Mouse (Mus musculus): ENCODE results near the gene Slc28a1. TPM values are rescaled to one million over a fixed set of nuclear protein-coding genes. Genes with fewer than 3 reads are reported as not detected.
"Not testable (repeated sequence)": the region's sequence is repeated elsewhere in the genome, so short reads cannot be mapped to it uniquely, and the experiment has no call there.

Slc28a1 gene
- polyA plus RNA-seq, 1 experiment: not detected

DNA sequence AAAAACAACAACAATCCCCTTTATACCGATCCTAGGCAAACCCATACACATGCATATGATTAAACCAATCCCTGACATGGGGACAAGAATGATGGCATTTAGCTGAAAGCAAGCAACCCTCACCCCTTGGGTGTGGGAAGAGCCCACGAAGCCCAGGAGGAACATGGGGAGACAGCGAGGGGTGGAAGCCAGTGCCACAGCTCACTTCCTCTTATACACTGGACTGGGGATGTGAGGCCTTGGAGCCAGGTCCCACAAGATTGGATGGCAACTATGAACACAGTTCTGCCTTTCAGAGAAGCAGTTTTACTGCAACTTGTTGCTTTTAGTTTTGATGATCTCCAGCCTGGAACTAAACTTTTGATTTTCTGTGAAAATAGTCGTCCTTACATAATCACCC lies 85.2 kb downstream of the Slc28a1 start:
- Histone ChIP-seq H3K27ac (replicated peaks; ENCODE audit: low read depth, low read length) (no peak overlapping the region), H3K4me3 (ENCODE audit: insufficient read depth, low read depth, low read length) (no peak overlapping the region), H3K4me1 (ENCODE audit: control insufficient read depth, insufficient read depth, insufficient read length, low read length) (no peaks in the 10 kb centered on the region)

DNA sequence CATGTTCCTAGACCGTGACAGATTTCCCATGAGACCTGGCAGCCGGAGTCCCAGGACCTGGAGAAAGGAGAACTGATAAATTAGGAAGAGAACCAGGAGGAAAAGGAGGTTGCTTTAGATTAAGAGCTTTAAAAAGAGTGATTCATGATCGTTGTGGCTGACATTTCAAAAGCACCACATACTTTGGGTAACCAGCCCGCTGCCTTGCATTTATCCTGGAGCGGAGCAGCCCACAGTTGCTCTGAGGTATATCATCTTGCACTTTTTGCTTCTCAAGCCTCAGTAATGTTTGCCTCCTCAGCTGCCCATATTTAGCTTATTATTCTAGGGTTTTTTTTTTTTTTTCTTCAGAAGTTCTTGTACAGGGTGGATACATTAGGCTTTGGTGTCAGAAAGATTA lies 87.8 kb downstream of the Slc28a1 start:
- H3K4me3 ChIP-seq (ENCODE audit: insufficient read depth, low read depth, low read length): no peak overlapping the region
- no peaks in the 10 kb centered on the region for H3K4me1 ChIP-seq (ENCODE audit: control insufficient read depth, insufficient read depth, insufficient read length, low read length)
- H3K27ac ChIP-seq (replicated peaks; ENCODE audit: low read depth, low read length): no peak overlapping the region

DNA sequence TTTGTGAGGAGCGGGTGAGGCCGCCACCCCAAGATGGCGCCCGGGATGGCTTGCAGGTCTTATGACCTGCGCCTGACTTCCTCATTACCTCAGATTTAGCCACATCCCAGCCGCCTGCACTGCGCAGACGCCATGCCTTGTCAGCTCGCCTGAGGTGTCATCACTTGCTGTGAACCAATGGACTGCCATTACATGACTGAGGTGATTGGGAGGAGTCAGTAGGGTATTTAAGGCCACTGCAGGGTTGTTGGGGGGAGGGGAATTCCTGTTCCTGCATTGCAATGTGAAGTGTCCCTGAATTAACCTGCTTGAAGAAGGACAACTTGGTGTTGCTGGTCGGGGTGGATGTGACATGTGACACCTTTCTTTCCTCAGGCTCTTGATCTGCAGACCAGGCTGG lies 89.0 kb downstream of the Slc28a1 start:
- not testable (repeated sequence) for H3K4me3 ChIP-seq (ENCODE audit: insufficient read depth, low read depth, low read length); H3K27ac ChIP-seq (replicated peaks; ENCODE audit: low read depth, low read length); H3K4me1 ChIP-seq (ENCODE audit: control insufficient read depth, insufficient read depth, insufficient read length, low read length)

DNA sequence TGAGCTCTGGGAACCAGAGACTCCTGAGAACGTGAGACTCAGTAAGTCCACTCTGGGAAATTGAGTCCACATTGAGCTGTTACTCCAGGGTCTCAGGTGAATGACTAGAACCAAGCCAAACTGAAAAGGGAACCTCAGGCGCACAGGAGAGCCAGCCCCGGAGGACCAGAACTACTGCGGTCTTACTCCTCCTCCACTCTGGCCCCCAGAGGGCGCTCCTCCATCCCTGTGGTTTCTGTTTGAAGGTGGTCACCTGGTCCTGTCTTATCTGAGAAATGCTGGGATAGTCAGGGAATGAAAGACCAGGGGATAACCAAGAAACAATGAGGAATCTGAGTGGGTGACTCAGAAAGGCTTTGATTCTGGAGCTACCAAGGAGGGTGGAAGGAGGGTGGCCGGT lies 94.3 kb downstream of the Slc28a1 start:
- Histone ChIP-seq H3K4me1 (ENCODE audit: control insufficient read depth, insufficient read depth, insufficient read length, low read length) (no peaks in the 10 kb centered on the region), H3K27ac (replicated peaks; ENCODE audit: low read depth, low read length) (no peak overlapping the region), H3K4me3 (ENCODE audit: insufficient read depth, low read depth, low read length) (no peak overlapping the region)

DNA sequence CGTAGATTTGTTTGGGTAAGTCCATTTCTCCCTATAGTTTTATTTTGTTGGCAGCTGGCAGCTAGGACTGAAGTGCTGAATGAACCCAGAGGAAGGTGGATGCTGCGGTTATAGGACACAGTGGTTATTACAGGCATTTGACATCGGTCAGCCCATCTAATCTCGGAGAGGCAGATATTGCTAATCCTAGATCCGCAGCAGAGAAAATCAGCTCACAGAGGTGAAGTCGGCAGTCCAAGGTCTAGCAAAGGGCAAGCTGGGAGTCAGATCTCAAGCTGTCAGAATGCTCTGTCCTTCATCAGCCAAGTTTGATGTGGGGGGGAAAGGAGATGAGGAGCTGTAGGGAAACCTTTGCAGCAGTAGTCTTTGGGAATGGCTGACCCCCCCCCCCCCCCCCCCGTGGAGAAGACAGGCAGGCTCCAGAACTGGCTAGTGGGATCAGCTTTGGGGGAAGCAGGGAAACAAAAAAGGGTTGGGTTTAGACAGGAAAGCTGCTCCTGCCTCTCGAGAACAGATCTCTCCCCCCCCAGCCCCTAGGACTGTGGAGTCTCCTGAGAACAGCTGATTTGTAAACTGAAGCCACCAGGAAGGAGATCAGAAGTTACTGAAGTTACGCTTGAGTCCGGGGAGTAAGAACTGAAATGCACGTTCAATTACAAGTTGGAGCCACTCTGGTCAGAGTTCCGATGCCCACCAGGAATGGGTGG lies 95.5 kb downstream of the Slc28a1 start:
- Histone ChIP-seq H3K4me1 (ENCODE audit: control insufficient read depth, insufficient read depth, insufficient read length, low read length) (no peaks in the 10 kb centered on the region), H3K4me3 (ENCODE audit: insufficient read depth, low read depth, low read length) (no peak overlapping the region), H3K27ac (replicated peaks; ENCODE audit: low read depth, low read length) (no peak overlapping the region)

DNA sequence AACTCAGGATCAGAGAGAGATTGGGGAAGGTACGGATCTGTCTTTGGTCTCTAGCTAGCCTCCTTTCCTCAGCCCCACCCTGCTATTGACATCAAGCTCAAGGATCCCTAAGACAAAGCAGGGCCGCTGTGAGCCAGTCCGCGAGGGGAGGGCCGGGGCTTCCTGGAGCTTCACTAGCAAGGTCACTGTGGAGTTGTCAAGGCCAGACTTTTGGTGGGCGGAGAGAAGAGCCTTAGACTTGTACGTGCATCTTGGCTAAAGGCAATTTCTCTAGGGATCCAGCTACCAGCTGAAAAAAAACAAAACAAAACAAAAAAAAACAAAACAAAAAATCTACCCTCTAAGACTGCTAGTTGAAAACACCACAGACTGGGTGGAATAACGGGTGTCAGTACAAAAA lies 97.2 kb downstream of the Slc28a1 start:
- peak overlapping the region; percentile 71 for H3K4me3 ChIP-seq (ENCODE audit: insufficient read depth, low read depth, low read length)
- H3K4me1 ChIP-seq (ENCODE audit: control insufficient read depth, insufficient read depth, insufficient read length, low read length): peaks cover 4% of the 10 kb centered on the region; the same call in 1 of the 2 replicates
- H3K27ac ChIP-seq (replicated peaks; ENCODE audit: low read depth, low read length): peak overlapping the region; percentile 96

DNA sequence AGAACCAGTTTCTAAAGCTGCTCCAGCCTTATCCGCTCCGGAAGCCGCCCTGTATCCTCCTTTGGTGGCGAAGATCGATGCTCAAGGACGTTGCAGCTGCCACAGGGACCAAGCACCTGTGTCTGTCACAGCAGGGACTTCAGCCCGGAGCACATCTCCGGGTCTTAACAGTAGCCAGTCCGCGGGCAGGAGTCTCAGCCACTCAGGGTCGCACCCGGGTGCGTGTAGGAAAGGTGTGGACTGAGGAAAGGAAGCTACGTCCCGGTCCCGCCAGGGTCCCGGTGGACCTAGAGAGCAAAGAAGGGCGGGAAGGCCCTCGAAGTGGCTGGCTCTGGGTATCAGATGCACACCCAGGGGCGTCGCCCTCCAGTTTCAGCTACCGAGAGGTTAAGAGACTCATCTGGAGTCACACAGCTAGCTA lies 97.7 kb downstream of the Slc28a1 start:
- H3K4me3 ChIP-seq (ENCODE audit: insufficient read depth, low read depth, low read length): peak overlapping the region; percentile 71
- H3K4me1 ChIP-seq (ENCODE audit: control insufficient read depth, insufficient read depth, insufficient read length, low read length): peaks cover 4% of the 10 kb centered on the region; the same call in 1 of the 2 replicates
- H3K27ac ChIP-seq (replicated peaks; ENCODE audit: low read depth, low read length): peak overlapping the region; percentile 96

DNA sequence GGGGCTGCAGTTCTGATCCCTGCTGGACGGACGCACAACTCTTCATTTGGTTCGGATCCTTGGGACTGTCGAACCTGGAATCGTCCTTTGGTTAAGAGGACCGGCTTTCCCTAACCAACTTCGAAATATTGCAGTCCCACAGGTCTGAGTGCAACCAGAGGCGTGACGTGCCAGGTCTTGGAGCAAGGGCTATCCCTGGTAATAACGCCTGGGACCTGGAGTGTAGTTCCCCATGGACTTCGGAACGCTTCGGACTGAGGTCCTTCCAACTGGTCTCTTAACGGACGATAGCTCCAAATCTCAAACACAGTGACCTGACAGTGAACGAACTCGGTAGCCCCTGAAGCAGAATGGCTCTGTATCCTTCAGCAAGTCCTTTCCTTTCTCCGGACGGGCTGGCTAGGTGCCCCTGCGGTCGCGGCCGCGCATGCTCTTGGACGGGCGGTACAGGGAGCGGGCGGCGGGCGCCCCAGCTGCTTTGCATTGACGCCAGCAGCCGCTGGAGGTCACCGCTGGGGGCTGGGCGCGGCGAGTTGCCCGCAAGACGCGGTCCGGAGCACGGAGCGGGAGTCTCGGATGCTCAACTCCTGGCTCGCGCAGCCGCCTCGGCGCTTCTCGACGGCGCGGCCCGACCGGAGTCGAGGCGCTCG lies 98.2 kb downstream of the Slc28a1 start:
- peak overlapping the region; percentile 96 for H3K27ac ChIP-seq (replicated peaks; ENCODE audit: low read depth, low read length)
- peaks cover 4% of the 10 kb centered on the region for H3K4me1 ChIP-seq (ENCODE audit: control insufficient read depth, insufficient read depth, insufficient read length, low read length)
- H3K4me3 ChIP-seq (ENCODE audit: insufficient read depth, low read depth, low read length): peak overlapping the region; percentile 71

DNA sequence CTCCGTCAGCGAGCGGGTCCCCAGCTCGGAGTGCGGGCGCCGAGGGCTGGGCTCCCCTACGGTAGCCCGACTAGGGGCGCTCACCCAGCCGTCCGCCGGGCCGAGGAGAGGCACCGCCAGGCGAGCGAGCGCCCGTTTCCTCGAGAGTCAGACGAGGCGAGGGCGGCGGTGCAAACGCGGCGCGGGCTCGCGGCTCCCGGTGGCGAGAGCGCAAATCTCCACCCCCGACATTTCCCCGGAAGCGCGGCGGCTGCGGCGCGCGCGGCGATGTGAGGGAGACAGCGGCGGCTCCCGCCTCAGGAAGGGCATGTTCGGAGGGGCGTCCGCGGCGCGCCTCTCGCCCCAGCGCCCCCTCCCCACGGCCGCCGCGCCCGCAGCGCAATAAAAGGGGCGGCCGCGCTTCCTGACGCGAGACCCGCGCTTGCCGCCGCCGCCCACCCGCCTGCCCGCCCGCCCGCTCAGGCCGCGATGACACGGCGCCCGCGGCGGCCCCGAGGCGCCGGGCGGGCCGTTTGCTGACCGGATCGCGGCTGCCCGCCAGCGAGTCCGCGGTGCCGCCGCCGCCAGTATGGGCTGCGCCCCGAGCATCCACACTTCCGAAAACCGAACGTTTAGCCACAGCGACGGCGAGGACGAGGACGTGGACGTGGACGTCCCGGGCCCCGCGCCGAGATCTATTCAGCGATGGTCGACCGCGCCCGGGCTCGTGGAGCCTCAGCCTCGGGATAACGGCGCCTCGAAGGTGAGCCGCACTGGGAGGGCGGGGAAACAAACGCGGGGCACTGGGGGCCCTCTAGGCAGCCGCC lies 99.0 kb downstream of the Slc28a1 start, which contains the start of gene Pde8a:
Gene Pde8a, plus strand, starts transcription at position 250 of the 806 bp plus-strand sequence.
- peak within 1 kb of the TSS; percentile 71 for H3K4me3 ChIP-seq (ENCODE audit: insufficient read depth, low read depth, low read length)
- peak within 1 kb of the TSS; percentile 96 for H3K27ac ChIP-seq (replicated peaks; ENCODE audit: low read depth, low read length)
- peaks cover 4% of the 10 kb centered on the region for H3K4me1 ChIP-seq (ENCODE audit: control insufficient read depth, insufficient read depth, insufficient read length, low read length)

DNA sequence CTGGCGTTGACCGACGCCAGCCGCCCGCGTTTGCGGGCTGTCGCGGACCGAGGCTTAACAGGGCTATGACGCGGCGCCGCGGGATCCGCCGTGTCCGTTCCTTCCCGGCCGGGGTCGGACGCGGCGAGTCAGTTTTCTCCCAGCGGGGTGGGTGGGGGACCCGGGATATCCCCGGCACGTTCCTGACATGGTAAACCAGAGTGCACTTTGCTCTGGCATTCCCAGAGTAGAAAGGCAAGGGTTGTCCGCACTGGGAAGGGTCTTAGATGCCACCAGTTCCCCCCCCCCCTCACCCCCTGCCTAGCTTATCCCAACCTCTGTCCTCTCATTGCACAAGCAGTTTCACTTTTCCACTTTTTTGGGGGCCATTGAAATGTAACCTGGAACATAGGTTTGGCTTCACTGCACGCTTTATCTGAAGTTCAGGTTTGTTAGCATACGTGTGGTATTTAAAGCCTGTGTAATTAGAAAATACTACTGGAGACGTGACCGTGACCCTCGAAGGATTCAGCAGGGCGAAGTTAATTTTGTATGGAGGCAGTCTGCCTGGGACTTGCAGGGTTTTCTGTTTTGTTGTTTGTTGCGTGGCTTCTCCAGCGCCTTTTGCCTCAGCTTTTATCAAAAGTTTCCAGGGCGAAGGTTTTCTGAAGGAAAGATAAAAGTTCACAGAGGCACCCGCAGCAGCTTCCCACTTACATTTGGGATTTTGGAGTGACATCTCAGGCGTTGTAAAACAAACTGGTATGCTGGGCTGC lies 99.7 kb downstream of the Slc28a1 start:
- Histone ChIP-seq H3K4me1 (ENCODE audit: control insufficient read depth, insufficient read depth, insufficient read length, low read length) (peaks cover 9% of the 10 kb centered on the region), H3K27ac (replicated peaks; ENCODE audit: low read depth, low read length) (peak overlapping the region; percentile 74), H3K4me3 (ENCODE audit: insufficient read depth, low read depth, low read length) (peak overlapping the region; percentile 71)

DNA sequence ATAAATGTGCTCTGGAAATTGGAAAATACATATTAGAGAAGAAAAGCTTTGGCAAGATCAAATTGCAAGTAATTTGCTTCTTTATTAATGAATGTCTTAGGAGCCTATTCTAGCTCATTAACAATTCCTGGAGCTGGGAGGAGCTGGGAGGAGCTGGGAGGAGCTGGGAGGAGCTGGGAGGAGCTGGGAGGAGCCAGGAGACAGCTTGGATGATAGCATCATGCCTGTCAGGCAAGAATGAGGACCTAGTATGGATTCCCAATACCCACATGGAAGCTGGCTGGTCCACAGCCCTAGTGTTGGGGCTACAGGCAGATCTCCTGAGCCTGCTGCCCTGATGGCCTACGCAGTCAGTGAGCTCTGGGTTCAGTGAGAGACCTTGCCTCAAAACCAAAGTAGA lies 101.4 kb downstream of the Slc28a1 start:
- Histone ChIP-seq H3K27ac (replicated peaks; ENCODE audit: low read depth, low read length) (no peak overlapping the region), H3K4me1 (ENCODE audit: control insufficient read depth, insufficient read depth, insufficient read length, low read length) (peaks cover 16% of the 10 kb centered on the region), H3K4me3 (ENCODE audit: insufficient read depth, low read depth, low read length) (no peak overlapping the region)

DNA sequence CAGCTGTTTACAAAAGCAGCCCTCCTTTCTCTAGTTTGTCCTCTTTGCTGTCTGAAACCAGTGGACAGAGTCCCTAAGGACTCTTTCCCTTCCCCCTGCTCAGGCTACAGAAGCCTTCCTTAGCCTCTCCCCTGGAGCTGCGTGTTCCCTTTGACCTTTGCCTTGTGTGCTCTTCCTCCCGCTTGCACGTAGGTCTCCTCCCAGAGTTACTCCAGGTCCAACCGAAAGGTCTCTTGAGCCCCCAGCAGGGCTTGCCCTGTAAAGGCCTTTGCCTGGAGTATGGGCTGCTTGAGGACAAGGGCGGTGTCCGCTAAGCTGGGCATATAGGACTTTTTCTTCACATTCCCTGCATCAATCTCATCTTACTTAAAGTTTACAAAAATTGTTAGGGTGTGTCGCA lies 104.7 kb downstream of the Slc28a1 start:
- H3K4me1 ChIP-seq (ENCODE audit: control insufficient read depth, insufficient read depth, insufficient read length, low read length): peaks cover 16% of the 10 kb centered on the region
- H3K4me3 ChIP-seq (ENCODE audit: insufficient read depth, low read depth, low read length): no peak overlapping the region
- H3K27ac ChIP-seq (replicated peaks; ENCODE audit: low read depth, low read length): peak overlapping the region; percentile 70

All from brown adipose tissue, adult 24 weeks (tissue).